Mouse (Mus musculus): ENCODE results near the gene Plppr2.

The Plppr2 gene

GRCm38 (mm10) chr9:21932445-21933137 is 4.2 kb upstream of the Plppr2 start:
- DNase-seq = no peak

GRCm38 (mm10) chr9:21934021-21934420 is 2.8 kb upstream of the Plppr2 start:
- no peak for DNase-seq

- DNase-seq = no peak
These were observed 1.2 kb upstream of the Plppr2 start for GRCm38 (mm10) chr9:21935466-21936131.

GRCm38 (mm10) chr9:21937711-21938175 is 910 bp downstream of the Plppr2 start:
- peak; percentile 46 for DNase-seq

GRCm38 (mm10) chr9:21938234-21938855 is 1.5 kb downstream of the Plppr2 start:
- no peak for DNase-seq

- DNase-seq = no peak
These were observed 6.2 kb downstream of the Plppr2 start for GRCm38 (mm10) chr9:21943046-21943445.

GRCm38 (mm10) chr9:21943638-21944037 is 6.8 kb downstream of the Plppr2 start:
- no peak for DNase-seq

- DNase-seq = no peak
These were observed 7.4 kb downstream of the Plppr2 start for GRCm38 (mm10) chr9:21944267-21944666.

- no peak for DNase-seq
These were observed 10.8 kb downstream of the Plppr2 start for GRCm38 (mm10) chr9:21947540-21948130.

- no peak for DNase-seq
These were observed 11.3 kb downstream of the Plppr2 start for GRCm38 (mm10) chr9:21948146-21948545.

GRCm38 (mm10) chr9:21948790-21949189 is 12.0 kb downstream of the Plppr2 start:
- DNase-seq = peak; percentile 52

- DNase-seq = peak; percentile 40
These were observed 13.5 kb downstream of the Plppr2 start for GRCm38 (mm10) chr9:21950322-21950721.

- no peak for DNase-seq
These were observed 15.1 kb downstream of the Plppr2 start for GRCm38 (mm10) chr9:21951977-21952376.

GRCm38 (mm10) chr9:21953600-21953999 is 16.8 kb downstream of the Plppr2 start:
- peak; percentile 57 for DNase-seq

GRCm38 (mm10) chr9:21954635-21955034 is 17.8 kb downstream of the Plppr2 start:
- DNase-seq = no peak

- peak; percentile 50 for DNase-seq
These were observed 18.4 kb downstream of the Plppr2 start for GRCm38 (mm10) chr9:21955225-21955569.

GRCm38 (mm10) chr9:21955570-21956281 is 18.9 kb downstream of the Plppr2 start, which contains the start of gene Swsap1:
Gene Swsap1, plus strand, starts transcription at chr9:21955755.
- peak; percentile 97 for DNase-seq

GRCm38 (mm10) chr9:21958372-21958771 is 21.5 kb downstream of the Plppr2 start:
- no peak for DNase-seq

- DNase-seq = no peak
These were observed 22.4 kb downstream of the Plppr2 start for GRCm38 (mm10) chr9:21959244-21959643.

- no peak for DNase-seq
These were observed 23.3 kb downstream of the Plppr2 start for GRCm38 (mm10) chr9:21960135-21960534.

- no peak for DNase-seq
These were observed 23.9 kb downstream of the Plppr2 start for GRCm38 (mm10) chr9:21960558-21961208.

GRCm38 (mm10) chr9:21961366-21961980 is 24.6 kb downstream of the Plppr2 start:
- no peak for DNase-seq

Measured in right cerebral cortex, postnatal 14 days (tissue).